Mouse (Mus musculus) frontal cortex, adult 2 months (tissue): ENCODE measurements around the gene Gm4513. TPM values are rescaled to one million over a fixed set of nuclear protein-coding genes. Genes with fewer than 3 reads are reported as not detected.
"Not testable (repeated sequence)": the region's sequence is repeated elsewhere in the genome, so short reads cannot be mapped to it uniquely, and the experiment has no call there.

Source experiments
- DNase-seq, 2 experiments: peaks; one replicate each; pipeline ENCODE4 v3.0.0; 2022; ENCODE audit warnings: low spot score in 1 of 2; ENCODE audit errors: extremely low spot score in 1 of 2
- polyA plus RNA-seq: library from polyadenylated mRNA; depleted of rRNA; stranded (reverse); fragments of >200 nt; gene quantifications from 2 replicates; pipeline ENCODE4 v1.2.3, GENCODE M21; 2012; rRNA removed

Gm4513 gene
- polyA plus RNA-seq: not detected in 2 replicates

DNA sequence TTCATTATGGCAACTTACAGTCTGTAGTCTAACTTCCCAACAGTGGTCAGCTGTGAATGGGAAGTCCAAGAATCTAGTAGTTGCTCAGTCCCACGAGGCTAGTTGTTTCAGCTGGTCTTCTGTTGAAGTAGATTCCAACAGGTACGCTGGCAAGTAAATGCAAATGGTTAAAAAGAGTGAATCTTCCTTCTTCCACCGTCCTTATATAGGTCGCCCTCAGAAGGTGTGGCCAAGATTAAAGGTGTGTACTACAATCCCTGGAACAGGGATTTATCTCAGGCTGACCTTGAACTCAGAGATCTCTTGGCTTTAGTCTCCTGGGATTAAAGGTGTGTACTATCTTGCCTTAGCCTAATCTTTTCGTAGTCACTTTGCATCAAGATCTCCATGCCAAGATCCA is at the start of gene Gm4513:
Gene Gm4513, minus strand, starts transcription at position 101 of the 400 bp plus-strand sequence.
- not testable (repeated sequence) for DNase-seq

DNA sequence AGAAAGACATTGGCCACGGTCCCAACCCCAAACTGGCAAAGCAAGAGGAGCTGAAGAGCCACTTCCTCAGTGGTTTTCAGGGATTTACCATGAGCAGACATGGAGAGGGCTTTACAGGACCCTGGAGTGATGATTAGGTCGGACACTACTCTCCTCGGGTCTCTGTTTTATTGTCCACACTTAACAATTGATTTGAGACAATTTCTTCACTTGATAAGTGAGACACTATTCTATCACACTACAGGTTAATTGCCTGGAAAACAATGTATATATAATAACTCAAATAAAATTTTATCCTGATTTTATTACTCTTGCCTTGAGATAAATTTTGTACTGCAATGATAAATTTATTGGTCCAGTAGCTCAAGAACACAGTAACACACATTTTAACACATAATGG is 22.7 kb downstream of the Gm4513 start, which contains the start of gene Gm4141:
Gene Gm4141, minus strand, starts transcription at position 101 of the 400 bp plus-strand sequence.
- DNase-seq: not testable (repeated sequence)

DNA sequence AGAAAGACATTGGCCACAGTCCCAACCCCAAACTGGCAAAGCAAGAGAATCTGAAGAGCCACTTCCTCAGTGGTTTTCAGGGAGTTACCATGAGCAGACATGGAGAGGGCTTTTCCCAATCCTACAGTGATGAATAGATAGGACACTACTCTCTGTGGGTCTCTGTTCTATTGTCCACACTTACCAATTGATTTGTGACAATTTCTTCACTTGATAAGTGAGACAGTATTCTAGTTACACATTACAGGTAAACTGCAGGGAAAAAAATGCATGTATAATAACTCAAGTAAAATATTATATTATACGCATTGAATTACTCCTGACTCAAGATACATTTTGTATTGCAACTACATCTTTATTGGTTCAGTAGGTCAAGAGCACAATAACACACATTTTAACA is 53.2 kb downstream of the Gm4513 start, which contains the start of gene Gm5726:
Gene Gm5726, minus strand, starts transcription at position 101 of the 400 bp plus-strand sequence.
- DNase-seq: not testable (repeated sequence)

Other genes starting within 250 kb of the Gm4513 start
- gene Gm5728, start 223.6 kb downstream of the Gm4513 start, polyA plus RNA-seq: not detected in 2 replicates
- not detected in 2 replicates for gene Vmn1r100, start 181.1 kb downstream of the Gm4513 start, polyA plus RNA-seq
- gene Vmn1r101, start 156.4 kb downstream of the Gm4513 start, polyA plus RNA-seq: not detected in 2 replicates
- gene Gm10670, start 124.1 kb downstream of the Gm4513 start, polyA plus RNA-seq: not detected in 2 replicates
- gene Vmn1r103, start 88.5 kb downstream of the Gm4513 start, polyA plus RNA-seq: not detected in 2 replicates
- not detected in 2 replicates for gene Vmn1r104, start 65.2 kb downstream of the Gm4513 start, polyA plus RNA-seq
- not detected in 2 replicates for gene Gm5726, start 53.3 kb downstream of the Gm4513 start, polyA plus RNA-seq
- not detected in 2 replicates for gene Gm4141, start 22.8 kb downstream of the Gm4513 start, polyA plus RNA-seq
- gene Vmn1r107, start 69.9 kb upstream of the Gm4513 start, polyA plus RNA-seq: not detected in 2 replicates
- gene Vmn1r111, start 104.2 kb upstream of the Gm4513 start, polyA plus RNA-seq: not detected in 2 replicates
- gene Gm10668, start 131.6 kb upstream of the Gm4513 start, polyA plus RNA-seq: not detected in 2 replicates
- gene Vmn1r112, start 172.2 kb upstream of the Gm4513 start, polyA plus RNA-seq: not detected in 2 replicates
- not detected in 2 replicates for gene Vmn1r113, start 188.3 kb upstream of the Gm4513 start, polyA plus RNA-seq
- not detected in 2 replicates for gene Vmn1r114, start 213.2 kb upstream of the Gm4513 start, polyA plus RNA-seq
- not detected in 2 replicates for gene Vmn1r115, start 246.0 kb upstream of the Gm4513 start, polyA plus RNA-seq